Mouse (Mus musculus): Measurements from ENCODE around the gene Rbm15.

DNA sequence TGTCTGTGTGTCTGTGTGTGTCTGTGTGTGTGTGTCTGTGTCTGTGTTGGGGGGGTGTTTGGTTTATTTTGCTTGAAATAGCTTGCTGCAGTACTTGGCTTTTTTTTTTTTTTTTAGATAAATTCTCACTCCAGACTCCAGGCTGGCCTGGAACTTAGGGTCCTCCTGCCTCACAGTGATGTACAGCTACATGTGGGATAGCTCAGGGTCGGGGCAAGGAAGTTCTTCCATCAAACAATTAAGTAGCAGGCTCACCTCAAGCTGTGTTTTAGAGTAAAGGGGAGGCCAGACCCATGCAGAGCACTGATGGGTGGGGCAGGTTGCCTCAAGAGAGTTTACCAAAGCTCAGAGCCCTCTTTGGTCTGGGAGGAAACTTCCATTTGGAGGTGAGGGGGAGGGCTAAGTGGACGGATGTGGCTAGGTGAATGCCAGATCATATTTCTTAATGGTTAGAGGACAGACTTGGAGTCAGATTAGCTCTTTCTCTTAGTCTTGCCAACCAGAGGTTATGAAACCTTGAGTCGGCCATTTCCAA lies 24.3 kb upstream of the Rbm15 start:
- TF ChIP-seq POLR2A (IDR thresholded peaks at IDR 0.05; ENCODE audit: insufficient read depth, low read depth, low read length) (no peak), CTCF (IDR thresholded peaks at IDR 0.05; ENCODE audit: insufficient read depth, low read depth, low read length) (no peak)

Data from olfactory bulb, adult 2 months (tissue).